Mouse (Mus musculus) heart, postnatal 0 days (tissue): ENCODE data around the gene Bmpr1a.

Source experiments
- CTCF ChIP-seq: IDR thresholded peaks from 2 replicates; pipeline ENCODE4 v1.5.1; 2016; ENCODE audit warnings: antibody characterized with exemption, control low read depth, low read depth
- EP300 ChIP-seq: IDR thresholded peaks from 2 replicates; pipeline ENCODE4 v1.6.1; 2016; ENCODE audit warnings: antibody characterized with exemption, low read depth

- TF ChIP-seq CTCF (no peak), EP300 (no peak)
Measured at GRCm38 (mm10) chr14:34515860-34516259, 12.7 kb upstream of the Bmpr1a start.
